Mouse (Mus musculus): Measurements from ENCODE around the gene Vmn2r83.
"Not testable (repeated sequence)": the region's sequence is repeated elsewhere in the genome, so short reads cannot be mapped to it uniquely, and the experiment has no call there.

Gene Vmn2r83

DNA sequence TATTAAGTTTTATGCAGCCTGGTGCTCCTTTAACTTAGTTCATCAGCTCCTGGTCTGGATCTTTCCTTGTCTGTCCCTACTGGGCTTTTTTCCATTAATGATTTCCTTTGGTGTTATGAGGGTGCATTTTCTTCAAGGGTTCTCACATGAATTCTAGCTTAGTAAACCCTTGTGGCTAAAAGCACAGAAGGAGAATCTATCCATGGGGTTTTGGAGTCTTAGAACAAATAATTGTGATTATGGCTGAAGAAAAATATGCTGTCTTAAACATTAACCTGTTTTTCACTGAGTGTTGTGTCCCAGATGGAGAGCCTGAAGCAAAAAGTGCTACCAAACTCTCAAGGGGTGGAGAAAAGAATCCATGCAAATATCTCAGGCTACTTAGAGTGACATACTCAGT is at the start of gene Vmn2r83:
TSS of gene Vmn2r83 (plus strand) at position 301 of the 400 bp plus-strand sequence.
- DNase-seq (ENCODE audit: extremely low spot score, low read depth, low spot score) = no peak

DNA sequence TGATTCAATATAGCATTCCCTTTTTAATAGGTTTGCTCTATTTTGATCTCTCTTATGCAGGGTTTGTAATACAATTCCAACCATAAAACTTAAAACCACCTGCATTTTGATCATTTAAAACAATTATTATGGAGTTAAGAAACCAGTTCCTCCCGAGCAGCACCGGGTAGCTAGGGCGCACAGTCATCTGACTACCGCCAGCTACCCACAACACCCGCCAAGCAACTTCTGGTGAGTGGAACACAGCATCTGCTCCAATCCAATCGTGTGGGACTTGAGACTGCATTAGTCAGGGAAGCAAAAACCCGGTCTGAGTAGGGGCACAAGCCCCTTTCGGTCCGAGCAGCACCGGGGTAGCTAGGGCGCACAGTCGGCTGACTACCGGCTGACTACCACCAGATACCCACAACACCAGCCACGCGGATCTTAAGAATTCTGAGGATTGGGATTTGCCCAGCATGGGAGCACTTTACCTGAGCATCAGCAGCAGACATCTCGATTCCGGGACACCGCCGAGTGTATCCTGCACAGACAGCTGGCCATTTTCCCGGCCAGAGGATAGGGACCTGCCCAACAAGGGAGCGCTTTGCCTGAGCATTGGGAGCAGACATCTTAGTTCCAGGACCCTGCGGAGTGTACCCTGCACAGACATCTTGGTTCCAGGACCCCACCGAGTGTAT is 33.2 kb upstream of the Vmn2r83 start:
- DNase-seq (ENCODE audit: extremely low spot score, low read depth, low spot score) = not testable (repeated sequence)

DNA sequence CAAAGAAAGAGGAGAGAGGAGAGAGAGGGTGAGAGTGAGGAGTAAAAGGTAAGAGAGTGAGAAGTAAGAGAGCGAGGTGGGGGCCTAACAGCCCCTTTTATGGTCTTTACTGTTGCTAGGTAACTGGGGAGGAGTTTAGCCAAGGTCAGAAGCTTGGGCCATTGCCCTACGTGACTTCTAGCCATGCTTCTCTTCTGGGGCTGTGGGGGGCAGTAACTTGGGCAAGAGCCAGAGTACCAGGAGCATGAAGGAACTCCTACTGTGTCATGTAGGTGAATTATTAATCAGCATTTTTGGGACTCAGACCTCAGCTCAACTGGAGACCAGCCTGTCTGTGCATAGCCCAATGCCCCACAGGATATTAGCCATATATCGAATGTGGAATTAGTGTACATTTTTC is 27.4 kb downstream of the Vmn2r83 start:
- DNase-seq (ENCODE audit: extremely low spot score, low read depth, low spot score) = no peak

DNA sequence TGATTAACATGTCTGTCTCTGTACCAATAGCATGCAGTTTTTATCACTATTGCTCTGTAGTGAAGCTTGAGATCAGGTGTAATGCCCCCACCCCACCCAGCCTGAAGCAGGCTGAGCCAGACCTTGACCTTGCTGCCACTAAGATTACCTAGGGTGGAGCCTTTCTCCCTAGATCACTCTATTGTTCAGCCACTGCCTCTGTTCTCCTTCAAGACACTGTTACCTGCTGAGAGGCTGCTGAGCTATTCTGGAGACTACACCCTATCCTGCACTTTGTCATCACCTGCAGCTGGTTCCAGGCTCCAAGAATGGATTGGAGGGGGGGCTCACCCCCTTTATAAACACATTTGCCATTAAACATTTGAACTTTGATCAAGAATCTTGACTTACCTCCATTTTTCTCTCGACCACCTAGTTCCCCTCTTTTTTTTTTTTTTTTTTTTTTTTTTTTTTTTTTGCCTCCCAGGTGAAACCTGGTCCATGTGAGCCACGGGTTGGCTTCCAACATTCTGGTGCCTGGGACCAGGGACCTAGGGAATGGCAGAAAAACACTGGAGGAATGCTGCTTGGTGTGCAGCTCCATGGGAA is 28.3 kb downstream of the Vmn2r83 start:
- no peak for DNase-seq (ENCODE audit: extremely low spot score, low read depth, low spot score)

DNA sequence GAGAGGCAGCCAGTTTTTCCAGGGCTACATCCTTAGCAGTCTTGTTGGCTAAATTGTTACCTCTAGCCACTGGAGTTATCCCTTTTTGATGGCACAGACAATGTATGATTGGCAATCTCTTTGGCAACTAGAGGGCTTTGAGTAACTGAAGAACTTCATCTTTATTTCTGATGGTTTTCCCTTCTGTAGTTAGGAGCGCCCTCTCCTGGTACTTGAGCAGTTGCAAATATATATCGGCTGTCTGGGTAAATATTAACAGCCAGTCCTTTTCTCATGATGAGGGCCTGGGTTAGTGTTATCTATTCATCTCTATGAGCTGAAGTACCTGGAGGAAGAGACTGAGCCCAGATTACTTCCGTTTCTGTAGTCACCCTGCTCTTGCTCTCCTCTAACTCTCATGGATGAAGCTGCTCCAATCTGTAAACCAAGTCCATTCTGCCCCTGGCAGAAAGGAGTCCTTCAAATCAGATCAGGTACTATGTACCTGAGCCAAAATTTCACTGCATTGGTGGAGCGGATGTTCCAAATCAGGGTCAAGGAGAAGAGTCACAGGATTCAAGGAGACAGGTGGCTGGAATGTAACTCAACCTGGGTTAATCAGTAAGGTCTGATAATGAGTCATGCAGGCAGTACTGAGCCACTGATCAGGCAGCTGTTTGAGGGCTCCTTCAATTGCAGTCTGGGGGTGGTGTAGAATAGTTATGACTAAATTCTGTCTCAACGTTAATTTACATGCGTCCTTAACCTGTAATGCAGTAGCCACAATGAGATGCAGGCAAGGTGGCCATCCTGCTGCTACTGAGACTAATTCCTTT is 34.5 kb downstream of the Vmn2r83 start:
- DNase-seq (ENCODE audit: extremely low spot score, low read depth, low spot score) = no peak

DNA sequence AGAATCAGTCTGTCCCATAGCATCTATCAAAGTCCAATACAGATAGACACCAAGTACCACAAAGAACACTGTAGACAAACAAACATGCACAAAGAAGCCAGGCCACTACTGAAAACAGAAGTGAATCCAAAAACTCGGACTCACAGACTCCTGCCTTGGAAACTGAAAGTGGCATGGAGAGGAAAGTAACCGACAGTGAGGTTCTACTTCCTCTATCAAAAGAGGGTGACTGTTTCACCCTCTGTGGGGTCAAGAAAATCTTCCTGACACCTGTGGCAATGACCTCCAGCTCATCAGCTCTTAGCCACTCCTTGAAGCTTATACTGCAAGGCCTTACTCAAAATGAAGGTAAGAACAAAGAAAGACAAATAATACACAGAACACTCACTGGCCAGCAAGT is 38.2 kb downstream of the Vmn2r83 start:
- no peak for DNase-seq (ENCODE audit: extremely low spot score, low read depth, low spot score)

DNA sequence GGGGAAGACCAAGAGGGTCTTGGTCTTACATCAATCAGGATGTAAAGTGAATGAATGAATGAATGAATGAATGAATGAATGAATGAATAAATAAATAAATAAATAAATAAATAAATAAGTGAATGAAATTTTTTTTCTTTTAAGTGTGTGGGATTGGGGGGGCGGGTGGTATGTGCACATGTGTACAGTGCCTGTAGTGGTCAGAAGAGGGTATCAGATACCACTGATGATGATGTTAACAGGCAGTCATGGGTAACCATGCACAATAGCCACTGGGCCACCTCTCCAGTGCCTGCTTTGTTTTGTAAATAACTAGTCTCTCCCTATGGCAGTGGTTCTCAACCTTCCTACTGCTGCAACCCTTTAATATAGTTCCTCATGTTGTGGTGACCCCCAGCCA is 55.9 kb downstream of the Vmn2r83 start:
- no peak for DNase-seq (ENCODE audit: extremely low spot score, low read depth, low spot score)

DNA sequence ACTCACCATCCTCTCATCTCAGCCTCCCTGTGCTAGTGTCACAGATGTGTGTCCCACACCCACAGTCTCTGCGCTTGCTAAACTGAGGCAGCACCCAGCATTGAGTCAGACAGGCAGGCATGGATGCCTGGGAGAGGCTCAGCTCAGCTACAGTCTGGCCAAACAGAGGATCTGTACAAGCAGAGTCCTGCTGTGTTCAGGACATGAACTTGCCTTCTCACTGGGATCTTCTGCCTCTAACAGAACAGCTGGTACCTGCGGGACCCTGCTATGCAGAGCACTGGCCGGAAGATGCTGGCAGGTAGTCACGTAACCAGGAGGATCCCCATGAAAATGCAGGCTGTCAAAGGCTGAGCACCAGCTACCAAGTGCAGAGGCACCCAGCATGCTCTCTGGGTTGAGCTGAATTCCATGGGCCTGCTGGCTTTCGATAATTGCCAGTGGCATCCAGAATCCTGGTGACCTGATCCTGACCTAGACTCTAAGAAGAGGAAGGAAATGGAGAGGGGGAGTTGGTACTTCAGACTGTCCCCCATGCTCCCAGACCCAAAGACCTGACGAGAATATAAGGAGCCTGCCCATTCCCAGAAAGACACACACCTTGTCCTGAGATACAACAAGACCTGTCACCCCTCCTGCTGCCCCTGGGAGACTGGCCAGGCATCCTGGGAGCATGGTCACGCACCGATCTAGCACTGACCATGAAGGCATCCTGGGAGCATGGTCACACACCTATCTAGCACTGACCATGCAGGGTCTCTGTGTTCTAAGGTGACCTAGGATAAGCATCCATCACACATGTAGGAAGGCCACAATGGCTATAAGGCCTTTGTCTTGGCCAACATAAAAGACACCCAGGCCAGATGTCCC is 57.2 kb downstream of the Vmn2r83 start:
- no peak for DNase-seq (ENCODE audit: extremely low spot score, low read depth, low spot score)

DNA sequence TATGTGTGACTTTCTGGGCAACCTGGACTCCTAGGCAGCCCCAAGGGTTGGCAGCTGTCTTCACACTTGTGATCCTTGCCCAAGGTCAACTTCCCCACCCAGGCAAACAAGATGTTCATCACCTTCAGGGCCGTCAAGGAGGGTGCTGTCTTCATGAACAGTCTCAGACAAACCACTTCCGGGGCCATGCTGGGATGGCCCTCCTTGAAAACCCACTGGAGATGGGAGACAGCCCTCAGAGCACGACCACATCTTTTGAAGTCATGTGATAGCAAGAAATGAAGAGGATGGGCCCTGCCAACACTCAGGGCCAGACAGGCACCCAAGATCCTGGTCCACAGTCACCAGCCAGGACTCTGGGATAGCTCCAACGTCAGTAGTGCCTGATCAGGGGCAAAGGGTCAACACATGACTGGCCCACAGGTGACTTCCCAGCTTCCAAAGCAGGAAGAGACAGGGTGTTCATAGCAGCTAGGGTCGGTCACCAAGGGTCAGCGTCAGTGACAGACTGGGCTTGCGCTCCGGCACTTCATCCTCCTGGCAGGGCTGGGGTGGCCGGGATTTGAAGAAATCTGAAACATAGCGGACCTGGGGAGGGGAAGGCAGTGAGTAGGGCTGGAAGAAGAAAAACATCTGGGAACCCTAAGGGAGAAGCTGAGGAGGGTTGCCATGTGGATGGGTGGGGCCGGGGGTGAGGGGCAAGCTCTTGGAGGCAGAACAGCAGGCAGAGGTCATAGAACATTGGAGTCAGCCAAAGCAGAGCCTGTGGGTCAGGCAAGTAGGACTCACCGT is 58.3 kb downstream of the Vmn2r83 start:
- DNase-seq (ENCODE audit: extremely low spot score, low read depth, low spot score) = no peak

DNA sequence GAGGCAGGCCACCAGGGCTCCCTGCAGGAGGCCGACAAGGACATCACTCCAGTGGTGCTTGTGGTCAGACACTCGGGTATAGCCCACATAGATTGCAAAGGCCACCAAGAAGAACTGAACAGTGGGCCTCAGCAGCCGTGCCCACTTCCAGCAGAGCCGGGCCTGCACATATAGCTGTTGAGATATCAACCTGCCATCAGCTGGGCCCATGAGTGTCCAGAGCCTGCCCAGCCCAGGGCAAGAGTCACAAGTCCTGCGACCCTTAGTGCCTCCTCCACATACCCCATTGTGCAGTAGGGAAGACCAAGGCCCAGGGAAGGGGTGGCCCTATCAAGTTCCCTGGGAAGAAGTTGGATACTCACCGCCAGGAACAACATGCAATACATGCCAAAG is 58.9 kb downstream of the Vmn2r83 start:
- no peak for DNase-seq (ENCODE audit: extremely low spot score, low read depth, low spot score)

DNA sequence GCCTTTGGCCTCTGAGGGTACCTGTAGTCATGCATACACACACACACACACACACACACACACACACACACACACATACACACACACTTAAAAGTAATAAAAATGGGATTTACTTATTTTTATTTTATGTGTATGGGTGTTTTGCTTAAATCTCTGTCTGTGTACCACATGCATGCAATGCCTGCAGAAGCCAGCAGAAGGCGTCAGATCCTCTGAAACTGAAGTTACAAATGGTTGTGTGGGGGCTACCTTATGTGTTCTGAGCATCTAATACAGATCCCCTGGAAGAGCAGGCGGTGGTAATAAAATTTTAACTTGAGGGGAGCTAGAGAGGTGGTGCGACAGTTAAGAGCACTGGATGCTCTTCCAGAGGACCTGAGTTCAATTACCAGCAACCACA is 59.5 kb downstream of the Vmn2r83 start:
- no peak for DNase-seq (ENCODE audit: extremely low spot score, low read depth, low spot score)

DNA sequence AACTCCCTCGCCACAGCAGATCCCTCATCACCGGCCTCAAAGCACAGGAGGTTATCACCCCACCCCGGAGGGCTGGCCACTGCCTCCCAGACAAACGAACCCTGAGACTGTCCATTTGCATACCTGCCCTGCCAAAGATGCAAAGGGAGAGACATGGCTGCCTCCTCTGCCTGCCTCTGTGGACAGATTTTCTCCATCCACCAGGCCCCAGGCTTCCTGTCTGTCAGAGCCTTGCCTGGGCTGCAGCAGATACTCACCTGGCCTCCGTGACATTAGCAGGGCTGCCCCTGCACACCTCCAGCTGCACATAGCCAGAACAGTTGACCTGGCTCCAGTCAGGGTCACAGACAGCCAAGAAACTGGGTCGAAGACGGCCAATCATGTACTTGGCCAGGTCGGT is 61.7 kb downstream of the Vmn2r83 start:
- no peak for DNase-seq (ENCODE audit: extremely low spot score, low read depth, low spot score)

DNA sequence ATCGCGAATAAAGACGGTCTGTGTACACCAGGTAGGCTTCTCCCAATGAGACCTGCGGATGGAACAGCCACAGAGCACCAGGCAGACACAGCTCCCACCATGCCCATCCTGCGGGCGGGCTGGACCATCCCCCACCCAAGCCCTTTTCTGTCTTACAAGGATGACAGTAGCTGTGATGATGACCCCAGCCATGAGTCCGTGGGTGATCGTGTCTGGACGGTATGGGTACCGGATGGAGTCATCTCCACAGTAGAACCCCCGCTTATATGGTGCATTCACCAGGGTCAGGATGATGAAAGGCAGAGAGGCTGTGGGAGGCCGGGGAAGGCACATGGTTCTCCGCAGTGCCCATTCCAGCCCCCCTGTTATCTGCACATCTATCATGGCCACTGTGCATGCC is 62.2 kb downstream of the Vmn2r83 start:
- no peak for DNase-seq (ENCODE audit: extremely low spot score, low read depth, low spot score)

DNA sequence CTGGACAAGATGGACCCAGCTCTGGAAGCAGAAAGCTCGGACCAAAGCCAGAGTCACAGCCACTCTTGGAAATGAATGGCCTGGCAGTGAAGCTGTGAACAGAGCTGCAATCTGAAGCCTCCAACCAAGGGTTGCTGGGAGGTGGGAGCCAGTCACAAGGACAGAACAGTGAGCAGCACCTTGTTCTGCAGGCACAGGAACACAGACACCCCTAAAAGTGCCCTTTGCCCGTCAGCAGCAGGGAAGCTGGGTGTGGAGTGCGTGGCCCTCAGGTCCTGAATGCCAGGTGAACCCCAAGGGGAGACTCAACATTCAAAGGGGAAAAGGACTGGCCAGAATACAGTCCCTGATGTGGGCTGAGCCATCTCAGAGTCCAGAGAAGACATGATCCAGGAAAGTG is 63.1 kb downstream of the Vmn2r83 start:
- no peak for DNase-seq (ENCODE audit: extremely low spot score, low read depth, low spot score)

DNA sequence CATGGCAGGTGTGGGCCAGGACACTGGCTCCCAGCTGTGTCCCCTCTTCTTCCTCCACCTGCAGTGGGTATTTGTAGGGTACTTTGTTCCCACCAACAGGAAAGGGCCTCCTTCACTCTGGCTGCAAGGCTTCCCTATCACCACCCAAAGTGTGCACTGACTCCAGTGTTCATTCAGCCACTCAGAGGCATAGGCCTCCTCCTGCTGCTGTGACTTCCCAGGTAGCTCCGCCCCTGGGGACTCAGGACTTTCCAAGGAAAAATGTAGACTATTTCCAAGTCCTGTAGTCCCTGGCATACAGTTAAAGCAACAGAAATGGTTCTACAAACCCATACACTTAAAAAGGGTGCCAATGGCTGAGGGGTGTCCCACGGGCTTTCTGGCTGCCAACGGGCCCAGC is 64.1 kb downstream of the Vmn2r83 start:
- no peak for DNase-seq (ENCODE audit: extremely low spot score, low read depth, low spot score)

DNA sequence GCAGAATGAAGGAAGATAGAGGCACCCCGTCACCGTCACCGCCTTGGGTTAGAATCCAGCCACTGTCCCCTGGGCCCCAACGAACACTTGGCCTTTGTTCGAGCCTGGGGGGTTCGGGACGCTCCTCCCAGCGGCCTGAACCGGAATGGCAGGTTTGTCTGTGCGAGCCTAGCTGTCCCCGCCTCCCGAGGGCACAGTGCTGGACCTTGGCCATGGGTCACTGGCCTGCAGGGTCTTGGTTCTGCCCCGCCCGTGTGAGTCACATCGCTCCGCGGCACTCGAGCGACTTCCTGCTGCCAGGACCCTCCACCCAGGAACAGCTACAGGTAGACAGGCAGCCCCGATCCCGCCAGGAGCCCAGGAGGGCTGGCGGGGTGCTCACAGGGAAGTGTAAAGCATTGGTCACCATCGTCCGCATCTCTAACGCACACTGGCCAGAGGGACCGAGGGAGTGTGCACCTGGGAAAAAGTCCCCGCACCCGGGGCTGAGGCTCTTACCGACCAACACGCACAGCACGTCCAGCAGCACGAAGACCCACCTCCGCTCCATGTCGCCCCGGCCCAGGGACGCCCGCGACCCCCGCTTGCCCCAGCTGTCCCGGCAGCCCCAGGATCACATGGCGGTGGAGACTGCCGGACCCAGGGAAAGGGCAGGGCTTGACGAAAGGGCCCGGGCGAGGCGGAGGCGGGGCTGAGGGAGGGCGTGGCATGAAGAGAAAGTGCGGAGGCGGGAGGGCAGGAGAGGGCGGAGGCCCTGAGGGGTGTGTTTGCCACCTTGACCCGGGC is 64.8 kb downstream of the Vmn2r83 start, which contains the start of gene Plpp2:
TSS of gene Plpp2 (minus strand) at position 671 of the 786 bp plus-strand sequence.
- DNase-seq (ENCODE audit: extremely low spot score, low read depth, low spot score) = no peak

DNA sequence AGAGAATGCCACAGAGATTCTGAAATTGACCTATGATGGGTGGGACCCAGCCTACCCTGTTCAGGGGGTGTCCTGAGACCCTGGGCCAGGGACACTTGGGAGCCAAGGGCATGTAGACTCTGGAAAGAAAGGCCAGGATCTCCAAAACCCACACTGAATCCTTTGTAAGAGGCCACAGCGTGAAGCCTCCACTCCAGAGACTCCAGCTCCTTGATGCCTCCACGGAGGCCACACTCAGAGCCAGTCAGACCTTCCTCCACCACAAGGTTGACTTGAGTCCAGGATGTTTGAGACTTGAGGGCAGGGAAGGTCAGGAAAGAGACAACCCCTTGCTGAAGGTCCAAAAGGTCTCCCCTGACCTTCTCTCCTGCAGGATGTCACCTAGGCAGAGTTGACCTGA is 65.9 kb downstream of the Vmn2r83 start:
- DNase-seq (ENCODE audit: extremely low spot score, low read depth, low spot score) = no peak

DNA sequence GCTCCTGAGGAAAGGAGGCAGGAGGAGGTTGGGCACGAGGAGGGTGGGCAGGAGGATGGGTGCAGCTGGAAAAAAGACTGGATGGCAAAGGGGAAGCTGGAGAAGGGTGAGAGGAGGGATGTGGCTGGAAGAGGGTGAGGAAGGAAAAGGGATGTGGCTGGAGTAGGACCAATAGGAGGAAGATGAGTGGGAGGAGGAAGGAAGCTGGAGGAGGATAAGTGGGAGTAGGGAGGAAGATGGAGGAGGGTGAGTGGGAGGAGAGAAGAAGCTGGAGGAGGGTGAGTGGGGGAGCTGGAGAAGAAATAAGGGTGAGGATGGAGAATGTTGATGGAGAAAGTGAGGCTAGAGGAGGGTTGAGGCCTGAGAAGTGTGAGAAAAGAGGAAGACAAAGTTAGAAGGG is 66.9 kb downstream of the Vmn2r83 start:
- no peak for DNase-seq (ENCODE audit: extremely low spot score, low read depth, low spot score)

DNA sequence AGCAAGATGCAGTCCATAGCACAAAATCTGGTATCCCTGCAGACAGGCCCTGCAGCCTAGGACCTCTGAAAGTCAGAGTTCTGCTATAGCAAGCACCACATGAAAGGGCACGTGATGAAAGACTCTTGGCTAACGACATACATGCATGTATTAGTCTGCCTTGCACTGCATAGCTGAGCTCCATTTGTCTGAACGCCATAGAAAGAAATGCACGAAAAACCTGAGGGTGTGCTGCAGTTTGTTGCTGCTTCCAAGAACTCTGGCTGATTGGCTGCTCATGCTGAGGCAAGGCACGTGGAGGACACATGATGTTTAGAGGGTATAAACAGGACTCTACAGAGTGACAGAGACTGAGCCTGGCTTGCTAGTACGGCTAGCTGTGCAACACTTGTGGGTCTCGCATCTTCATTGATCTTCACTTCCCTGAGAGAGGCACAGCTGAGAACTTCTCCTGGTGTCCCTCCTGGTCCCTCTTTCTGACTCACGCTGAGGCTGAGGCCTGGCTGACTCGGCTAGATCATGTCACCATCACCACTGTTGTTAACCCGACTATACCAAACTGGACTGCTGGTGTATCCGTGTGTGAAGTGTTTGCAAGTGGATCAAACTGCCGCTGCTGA is 68.0 kb downstream of the Vmn2r83 start:
- DNase-seq (ENCODE audit: extremely low spot score, low read depth, low spot score) = no peak
